Mouse (Mus musculus) CD4-positive helper T cell, adult 2 months (primary cell): ENCODE data around the gene Kifc3.
A peak's percentile ranks its signal among the peaks of the same experiment; 100 is the strongest.

Experiments used
- DNase-seq: peaks from one replicate; pipeline ENCODE4 v3.0.0-alpha.2; 2012; ENCODE audit warnings: low read depth, missing footprints, low spot score

The Kifc3 gene

DNA sequence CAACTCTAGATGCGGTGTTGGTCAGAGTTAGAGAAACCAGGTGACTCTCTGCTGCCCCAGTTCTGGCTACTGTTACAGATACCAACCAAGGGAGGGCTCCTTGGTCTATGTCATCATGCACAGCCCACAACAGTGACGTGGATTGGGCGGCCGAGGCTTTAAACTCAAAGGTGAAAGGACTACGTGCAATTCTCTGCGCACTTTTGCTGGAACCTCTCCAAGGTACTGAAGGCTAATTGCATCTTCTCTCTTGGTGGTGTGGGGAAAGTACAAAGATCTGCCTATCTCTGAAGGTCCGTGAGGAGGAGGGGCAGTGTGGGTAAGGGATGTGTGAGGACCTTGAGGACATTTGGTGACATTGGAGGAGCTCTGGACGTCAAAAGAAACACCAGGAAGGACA is 44.0 kb downstream of the Kifc3 start:
- no peak for DNase-seq

DNA sequence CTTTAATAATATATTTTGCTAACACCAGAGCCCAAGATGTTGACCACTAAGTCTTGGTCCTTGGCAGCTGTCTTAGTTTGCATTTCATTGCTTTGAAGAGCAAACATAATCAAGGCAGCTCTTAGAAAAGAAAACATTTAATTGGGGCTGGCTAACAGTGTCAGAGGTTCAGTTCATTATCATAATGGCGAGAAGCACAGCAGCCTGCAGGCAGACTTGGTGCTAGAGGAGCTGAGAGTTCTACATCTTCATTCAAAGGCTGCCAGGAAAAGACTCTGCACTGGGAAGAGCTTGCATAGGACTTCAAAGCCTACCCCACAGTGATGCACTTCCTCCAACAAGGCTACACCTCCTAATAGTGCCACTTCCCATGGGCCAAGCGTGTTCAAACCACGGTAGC is 45.5 kb downstream of the Kifc3 start:
- no peak for DNase-seq

DNA sequence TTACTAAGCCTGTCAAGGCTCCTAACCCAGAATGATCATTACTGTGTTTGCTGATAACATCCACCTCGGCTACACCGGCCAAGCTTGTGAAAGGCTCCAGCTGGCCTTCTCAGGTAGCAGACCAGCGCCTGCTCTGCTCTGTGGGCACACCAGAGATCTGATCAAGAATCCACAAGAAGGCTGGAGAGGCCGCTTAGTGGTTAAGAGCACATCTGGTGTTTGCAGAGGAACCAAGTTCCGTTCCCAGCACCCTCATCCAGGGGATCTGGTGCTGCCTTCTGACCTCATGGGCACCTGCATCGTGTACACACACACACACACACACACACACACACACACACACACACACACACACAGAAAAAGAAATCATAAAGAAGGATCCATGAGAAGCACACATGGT is 46.5 kb downstream of the Kifc3 start:
- DNase-seq: no peak

DNA sequence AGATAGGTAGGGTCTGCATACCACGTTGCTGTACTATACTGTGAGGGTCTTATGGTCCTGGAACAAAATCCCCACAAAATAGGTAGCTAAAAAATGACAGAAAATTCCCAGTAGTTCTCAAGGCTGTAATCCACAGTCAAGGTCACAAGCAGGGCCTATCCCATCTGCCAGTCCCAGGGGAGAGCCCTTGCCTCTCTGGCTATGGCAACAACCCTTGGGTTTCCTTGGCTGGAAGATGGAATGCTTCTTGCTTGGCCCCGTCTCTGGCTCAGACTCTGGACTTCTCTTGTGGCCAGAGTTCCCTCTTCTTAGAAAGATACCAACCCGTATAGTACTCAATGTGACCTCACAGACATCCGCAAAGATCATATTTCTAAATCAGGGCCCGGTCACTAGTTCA is 47.3 kb downstream of the Kifc3 start:
- no peak for DNase-seq

DNA sequence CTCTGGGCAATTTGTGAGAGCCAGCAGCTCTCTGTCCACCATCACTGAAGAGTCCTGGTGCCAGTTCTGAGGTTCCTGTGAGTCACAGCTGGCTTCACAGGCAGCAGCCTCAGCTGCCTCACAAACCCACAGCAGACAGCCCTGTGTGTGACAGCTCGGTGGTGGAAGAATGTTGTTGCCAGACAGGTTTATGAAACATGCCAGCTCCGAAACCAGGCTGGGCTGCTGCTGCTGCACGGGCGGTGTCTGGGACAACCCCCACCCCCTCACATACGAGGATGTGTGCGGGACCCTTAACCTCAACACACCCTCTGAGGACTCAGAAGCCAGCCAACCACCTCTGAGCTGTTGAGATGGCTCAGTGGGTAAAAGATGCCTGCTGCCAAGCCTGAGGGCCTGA is 48.0 kb downstream of the Kifc3 start:
- peak; percentile 39 for DNase-seq

DNA sequence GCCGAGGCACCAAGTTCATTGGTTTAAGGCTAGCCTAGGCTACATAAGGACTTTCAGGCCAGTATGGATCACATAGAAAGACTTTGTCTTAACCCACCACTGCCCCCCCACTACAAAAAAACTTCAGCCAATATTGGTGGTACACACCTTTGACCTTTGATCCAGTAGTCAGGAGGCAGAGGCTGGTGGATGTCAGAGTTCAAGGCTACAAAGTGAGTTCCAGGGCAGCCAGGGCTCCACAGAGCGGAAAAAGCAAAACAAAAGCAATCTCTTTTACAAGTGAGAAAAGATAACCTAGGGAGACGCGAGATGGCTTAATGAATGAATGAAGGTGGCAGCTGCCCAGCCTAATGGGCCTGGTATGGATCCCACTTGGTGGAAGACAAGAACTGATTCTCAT is 48.6 kb downstream of the Kifc3 start:
- DNase-seq: no peak

DNA sequence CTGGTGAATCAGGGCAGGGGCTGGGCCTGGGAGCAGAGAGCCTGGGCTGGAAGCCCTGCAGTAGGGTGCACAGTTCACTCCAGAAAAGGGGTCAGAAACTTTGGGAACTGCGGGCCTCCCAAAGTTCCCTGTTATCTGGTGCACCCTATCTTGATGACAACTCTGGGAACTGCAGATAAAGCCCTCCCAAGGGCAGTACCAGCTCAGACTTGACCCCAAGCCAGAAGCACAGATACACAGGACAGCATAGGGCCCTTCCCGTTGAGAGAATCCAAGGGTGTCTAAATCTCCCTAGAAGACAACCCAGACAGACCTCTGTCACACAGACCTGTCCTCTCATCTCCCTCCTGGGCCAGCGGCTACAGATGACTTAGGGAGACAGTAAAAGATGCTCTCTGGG is 52.0 kb downstream of the Kifc3 start:
- DNase-seq: no peak

DNA sequence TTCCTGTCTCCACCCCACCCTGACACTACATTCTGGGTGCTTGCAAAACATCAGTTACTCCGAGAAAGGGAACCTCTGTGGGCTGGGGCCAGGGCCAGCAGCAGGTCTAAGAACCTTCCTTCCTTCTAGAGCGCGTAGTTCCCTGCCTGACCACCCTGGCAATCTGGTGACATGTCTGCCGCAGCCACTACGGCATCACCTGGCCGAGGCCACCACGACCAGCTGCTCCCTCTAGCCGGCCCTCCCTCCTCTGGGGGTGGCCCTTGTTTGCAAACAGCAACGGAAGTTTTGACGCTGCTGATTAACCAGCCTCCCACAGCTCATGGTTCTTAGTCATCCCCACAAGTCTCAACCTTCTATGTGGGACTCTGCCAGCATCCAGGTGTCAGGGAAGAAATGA is 53.2 kb downstream of the Kifc3 start:
- DNase-seq: no peak

DNA sequence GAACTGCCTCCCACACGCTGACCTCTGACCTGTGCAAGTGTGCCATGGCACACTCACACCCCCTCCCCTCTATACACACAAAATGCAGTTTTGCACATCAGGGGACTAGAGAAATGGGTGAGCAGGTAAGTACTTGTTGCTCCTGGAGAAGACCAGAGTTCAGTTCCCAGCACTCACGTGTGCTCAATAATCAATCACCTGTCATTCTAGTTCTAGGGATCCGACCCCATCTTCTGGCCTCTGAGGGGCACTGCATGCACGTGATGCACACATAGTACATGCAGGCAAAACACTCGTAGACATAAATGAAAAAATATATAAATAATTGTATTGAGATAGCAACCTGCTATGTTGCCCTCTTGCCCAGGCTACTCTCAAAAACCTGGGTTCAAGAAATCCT is 55.8 kb downstream of the Kifc3 start:
- DNase-seq: no peak

DNA sequence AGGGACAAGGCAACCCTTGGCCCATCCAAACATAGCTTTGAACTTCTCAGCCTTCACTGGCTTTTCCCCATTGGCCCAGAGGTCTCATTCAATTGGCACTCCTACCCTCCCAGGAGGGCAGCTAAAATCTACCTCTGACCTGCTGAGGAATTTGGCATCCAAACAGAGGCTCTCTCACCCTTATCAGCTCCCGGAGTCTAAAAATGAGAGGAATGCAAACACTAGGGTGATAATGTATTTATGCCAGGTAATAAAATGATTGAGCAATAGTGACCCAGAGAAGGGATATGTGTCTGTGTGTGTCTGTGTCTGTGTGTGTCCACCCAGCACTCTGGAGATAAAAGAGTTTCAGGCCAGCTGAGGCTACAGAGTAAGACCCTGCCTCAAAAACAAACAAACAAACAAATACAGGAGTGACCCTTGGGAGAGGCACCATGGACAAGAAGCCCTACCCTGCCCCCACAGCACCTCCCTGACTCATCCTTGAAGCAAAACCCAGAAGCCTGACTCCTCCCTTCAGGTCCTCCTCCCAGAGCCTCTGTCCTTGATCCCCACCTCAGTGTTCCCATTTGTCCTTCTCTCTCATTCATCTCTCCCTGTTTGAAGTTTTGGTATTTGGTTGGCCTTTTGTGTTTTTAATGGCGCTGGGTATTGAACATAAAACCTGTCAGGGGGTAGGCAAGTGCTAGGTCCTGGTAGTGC is 56.4 kb downstream of the Kifc3 start:
- DNase-seq: no peak

DNA sequence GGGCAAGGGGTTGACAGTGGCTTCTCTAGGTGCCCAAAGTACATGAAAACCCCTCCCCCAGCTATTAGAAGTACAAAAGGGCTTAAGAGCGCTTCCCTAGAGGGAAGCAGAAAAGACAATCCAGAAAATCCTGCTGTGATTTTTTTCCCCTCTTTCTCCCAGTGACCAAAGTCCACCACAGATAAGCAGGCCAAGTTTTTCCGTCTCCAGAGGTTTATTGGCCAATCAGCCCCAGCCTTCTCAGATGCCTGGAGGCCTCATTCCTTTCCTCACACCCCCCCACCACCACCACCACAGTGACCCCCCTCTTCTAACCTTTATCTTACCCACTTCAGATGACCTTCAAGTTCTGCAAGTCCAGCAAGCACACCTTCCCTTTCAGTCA is 58.0 kb downstream of the Kifc3 start:
- DNase-seq: no peak

DNA sequence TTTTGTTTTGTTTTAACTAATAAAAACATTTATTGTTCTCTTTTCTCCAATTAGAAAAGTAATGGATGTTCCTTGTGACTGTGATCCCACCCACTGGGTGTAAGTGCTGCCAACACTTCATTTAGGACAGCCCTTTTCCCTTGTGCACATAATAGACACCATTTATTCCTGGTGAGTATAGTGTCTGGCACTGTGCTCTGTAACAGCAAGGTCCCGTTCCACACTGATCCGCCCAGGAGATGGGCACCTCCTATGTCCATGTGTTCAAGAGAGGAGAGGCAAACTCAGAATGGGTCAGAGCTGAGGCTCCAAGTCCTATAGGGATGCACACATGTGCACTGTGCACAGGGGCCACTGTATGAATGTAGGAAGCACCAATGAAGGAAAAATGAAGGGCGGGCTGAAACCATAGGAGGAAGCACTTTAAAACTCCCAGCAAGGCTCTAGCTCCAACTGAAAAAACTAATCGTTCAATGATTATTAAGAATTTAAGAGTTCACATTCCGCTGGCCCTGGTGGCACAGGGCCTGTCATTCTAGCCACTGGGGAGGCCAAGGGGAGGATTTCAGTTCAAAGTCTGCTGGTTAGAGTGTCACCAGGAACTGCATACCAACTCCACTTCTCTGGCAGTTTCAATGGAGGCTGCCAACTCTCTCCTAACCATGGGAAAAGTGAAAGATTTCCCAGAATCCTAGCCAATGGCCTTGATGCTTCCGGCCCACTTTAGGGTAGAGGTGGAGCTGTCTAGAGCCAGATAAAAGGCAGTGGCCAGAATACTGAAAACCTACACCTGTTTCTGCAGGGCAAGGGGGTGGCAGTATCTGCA is 58.6 kb downstream of the Kifc3 start:
- DNase-seq: no peak

DNA sequence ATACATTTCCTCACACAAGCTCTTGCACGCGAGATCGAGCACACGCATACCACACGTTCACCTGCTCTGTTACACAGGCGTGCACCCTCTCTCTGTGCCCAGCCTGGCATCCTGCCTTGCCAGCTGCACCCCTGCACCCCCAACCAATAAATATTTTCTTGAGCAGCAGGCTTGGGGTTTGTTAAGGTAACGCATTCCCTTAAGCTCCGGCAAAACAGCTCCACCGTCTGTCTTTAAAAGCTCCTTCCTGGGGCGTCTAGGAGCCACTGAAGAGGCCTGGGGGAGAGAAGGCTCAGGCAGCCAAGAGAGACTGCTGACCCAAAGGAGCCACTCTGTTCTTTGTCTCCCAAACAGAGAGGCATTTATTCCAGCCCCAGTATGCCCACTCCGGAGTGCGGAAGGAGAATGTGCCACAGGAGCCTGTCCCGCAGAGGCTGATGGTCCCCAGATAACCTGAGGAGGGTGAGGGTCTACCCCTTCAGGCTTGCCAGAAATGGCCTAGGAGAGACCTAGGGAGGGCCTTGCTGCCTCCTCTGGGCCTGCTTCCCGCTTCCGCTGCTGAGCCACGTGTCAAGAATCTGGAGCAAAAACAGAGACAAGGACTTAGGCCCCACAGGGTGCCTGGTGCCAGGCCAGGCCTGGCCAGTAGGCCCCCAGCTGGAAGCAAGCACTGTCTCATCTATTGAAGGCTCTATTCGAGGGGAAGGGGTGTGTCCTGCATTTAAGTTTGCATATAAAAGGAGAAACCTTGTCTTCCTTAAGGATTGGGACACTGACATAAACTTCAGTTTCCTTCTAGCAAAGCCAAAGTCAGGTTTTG is 59.4 kb downstream of the Kifc3 start:
- no peak for DNase-seq

DNA sequence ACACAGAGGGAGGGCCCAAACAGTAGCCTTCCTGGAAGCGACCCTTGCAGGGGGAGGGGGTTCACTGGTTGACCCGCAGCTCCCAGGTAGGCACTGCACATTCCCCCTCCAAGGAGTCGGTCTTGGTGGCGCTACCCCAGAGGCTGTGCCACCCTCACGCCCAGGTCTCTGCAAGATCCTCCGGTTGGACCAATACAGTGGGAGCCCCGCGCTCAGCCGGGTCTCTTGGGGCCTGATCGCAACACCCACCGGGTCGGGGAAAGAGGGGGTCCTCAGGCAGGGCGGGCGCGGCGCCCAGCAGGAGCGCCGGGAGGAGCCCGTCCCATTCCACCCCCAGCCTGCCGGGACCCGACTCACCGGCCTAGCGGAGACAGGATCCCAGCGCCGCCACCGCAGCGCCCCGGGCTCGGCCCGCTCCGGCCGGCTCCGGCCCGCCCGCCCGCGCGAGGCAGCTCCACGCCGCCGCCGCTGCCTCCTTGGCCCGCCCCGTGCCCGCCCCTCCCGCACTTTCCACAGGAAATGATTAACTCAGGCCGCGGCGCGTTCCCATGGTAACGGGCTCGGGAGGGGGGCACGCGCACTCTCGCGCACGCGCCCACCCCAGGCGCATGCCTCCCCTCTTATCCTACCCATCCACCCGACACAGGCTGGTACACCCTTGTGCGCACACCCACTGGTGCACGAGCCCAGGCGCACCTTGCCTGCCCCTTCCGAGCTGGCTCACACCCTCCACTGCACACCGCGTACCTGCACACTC is 60.4 kb downstream of the Kifc3 start:
- peak; percentile 62 for DNase-seq

DNA sequence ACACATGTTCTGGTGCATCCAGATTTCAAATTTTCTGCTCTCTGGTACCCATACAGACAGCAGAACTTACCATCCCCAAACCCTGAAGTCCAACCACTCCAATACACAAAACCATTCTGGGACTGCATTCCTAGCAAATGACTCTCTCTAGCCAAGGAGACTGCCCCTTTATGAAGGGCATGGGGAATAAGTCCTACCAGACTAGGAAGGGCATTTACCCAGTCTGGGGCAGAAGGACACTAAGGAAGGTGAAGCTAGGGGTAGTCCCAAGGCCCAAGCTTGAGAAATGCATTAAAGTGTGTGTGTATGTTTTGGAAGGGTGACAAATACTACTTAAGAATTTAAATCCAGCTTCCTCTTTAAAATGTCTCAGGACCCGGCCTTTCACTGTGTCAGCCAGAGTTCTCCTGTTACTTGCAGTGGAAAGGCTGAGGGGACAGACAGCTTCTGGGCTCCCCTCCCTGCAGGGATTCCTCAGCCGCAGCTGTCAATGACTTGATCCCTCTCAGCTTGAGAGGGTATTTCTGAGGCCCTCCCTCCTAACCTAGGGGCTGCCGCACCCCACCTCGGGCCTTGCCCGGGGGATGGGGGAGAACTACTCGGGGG is 61.0 kb downstream of the Kifc3 start:
- no peak for DNase-seq

DNA sequence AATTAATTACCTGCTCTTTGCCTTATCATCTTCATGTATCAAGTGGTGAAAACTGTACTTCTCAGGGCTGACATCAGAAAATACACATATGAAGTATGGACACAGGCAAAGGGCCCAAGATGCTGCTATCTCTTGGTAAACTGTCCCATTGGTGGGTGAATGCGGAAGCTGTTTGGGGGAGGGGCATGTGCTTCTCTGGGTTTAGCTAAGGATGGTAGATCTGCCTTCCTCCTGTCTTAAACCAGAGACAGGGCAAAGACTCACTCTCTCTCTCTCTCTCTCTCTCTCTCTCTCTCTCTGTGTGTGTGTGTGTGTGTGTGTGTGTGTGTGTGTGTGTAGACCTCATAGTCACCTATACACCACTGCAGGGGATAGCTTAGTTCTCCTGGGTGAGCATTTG is 61.6 kb downstream of the Kifc3 start:
- DNase-seq: no peak

DNA sequence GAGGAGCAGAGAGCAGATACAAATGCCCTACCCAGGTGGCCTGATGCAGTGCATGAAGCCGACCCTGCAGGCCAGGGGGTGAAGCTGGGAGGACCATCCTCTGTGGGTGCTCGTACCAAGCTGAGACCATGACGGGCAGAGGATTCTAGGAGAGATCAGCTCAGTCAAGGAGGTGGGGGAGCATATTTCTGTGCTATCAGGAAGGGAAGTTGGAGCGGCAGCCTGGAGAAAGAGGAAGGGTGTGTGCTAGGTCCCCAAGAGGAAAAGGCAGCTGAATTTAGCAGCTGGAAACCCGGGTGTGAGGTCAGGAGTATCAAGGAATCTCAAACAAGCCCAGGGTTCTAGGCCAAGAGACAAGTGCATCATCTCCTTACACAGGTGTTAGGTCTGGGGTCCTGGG is 62.1 kb downstream of the Kifc3 start:
- DNase-seq: no peak

DNA sequence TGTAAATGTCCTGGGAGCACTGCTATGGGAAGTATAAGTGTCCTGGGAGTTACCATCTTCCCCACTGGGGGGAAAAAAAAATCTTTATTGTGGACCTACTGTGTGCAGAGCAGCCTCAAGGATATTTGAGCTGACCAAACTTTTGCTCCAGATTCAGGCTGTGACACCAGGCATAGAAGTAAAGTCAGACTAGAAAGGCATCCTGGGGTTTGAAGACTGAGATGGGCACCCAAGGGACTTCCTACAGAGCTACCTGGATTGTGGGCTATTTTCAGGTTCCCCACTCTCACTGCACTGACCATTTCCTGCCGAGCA is 63.6 kb downstream of the Kifc3 start:
- DNase-seq: no peak

DNA sequence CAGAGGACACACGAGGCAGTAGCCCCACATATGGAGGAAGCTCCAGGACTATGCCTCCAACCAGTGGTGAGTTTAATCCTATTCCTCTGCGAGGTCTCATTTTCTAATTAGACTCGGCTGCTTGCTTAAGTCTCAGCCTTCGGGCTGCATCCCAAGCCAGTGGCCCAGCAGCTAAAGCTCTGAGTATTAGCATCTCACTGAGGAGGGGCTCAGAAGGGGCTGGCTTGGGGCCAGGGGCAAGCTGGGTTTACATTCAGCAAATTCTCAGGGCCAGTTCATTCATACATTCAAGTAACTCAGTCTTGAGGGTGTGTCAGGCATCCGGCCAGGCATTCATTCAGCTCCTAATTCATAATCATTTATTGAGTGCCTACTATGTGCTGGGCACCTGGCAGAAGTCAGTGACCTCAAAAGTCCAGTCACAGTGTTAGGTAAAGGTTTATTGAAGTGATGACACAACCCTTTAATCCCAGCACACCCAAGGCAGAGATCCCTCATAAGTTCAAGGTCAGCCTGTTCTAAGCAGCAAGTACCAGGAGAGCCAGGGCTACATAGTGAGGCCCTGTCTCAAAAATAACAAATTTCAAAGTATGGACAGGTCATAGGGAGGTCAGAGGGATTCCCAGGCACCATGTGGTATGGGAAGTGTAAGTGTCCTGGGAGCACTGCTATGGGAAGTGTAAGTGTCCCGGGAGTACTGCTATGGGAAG is 64.1 kb downstream of the Kifc3 start:
- no peak for DNase-seq

DNA sequence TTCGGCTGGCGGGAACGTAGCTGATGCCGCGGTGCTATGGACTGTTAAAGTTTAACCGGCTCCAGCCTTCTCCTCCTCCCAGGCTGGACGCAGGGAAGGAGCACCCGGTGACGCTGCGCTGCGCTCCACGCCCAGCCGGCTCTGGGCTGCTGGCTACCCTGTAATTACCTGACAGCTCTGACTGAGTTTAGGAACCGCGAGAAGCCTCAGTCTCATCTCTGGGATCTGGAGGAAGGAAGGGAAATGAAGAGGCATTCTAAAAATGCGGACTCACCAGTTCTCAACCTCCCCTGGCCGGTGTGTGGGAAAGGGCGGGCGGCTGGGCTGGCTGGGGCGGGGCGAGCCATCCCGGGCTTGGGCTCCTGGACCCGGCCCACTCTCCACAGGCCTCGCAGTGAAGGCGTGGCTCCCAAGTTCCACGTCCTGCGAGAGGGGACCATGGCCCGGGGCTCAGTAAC is 64.9 kb downstream of the Kifc3 start:
- no peak for DNase-seq

DNA sequence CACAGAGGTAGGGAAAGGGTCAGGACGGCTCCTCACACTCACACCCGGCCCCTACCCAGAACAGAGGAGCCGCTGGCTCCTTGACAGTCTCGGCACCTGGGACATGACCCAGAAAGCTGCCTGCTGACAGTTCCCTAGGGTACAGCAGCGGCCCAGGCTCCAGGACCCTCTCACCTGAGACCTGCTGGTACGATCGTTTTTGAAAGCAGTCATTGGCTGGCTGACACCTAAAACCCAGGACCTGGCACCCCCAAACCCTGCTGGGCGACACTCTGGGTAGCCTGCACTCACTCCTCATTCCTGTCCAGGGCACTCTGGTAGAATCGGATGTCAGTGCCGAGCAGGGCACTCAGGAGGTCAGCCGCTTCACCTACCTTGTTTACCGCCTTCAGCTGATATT is 65.4 kb downstream of the Kifc3 start:
- no peak for DNase-seq
